Mouse (Mus musculus): ENCODE measurements around the gene Tiprl. TPM values are rescaled to one million over a fixed set of nuclear protein-coding genes. Genes with fewer than 3 reads are reported as not detected.

The Tiprl gene
- polyA plus RNA-seq, 1 experiment, result 70.2 TPM

- H3K27ac ChIP-seq (ENCODE audit: insufficient read depth, low read length), result no peak overlapping the region
- TF ChIP-seq CTCF (IDR thresholded peaks at IDR 0.05; ENCODE audit: borderline replicate concordance, insufficient read depth, low read length), result no peak
- no peak for TF ChIP-seq POLR2A (IDR thresholded peaks at IDR 0.05; ENCODE audit: low read depth, low read length)
- H3K4me3 ChIP-seq (ENCODE audit: insufficient read depth, low read length), result no peak overlapping the region
- 0 out of 2 replicates have a peak, but pooled peaks cover 3% of the 10 kb centered on the region for H3K4me1 ChIP-seq (ENCODE audit: control insufficient read depth, insufficient read depth, low read length)
Observed at GRCm38 (mm10) chr1:165250546-165250945, 13.8 kb upstream of the Tiprl start.

- Histone ChIP-seq H3K4me1 (ENCODE audit: control insufficient read depth, insufficient read depth, low read length) (0 out of 2 replicates have a peak, but pooled peaks cover 3% of the 10 kb centered on the region), H3K27ac (ENCODE audit: insufficient read depth, low read length) (no peak overlapping the region), H3K4me3 (ENCODE audit: insufficient read depth, low read length) (no peak overlapping the region)
- TF ChIP-seq CTCF (IDR thresholded peaks at IDR 0.05; ENCODE audit: borderline replicate concordance, insufficient read depth, low read length), result no peak
- no peak for TF ChIP-seq POLR2A (IDR thresholded peaks at IDR 0.05; ENCODE audit: low read depth, low read length)
Observed at GRCm38 (mm10) chr1:165248842-165249241, 12.0 kb upstream of the Tiprl start.

GRCm38 (mm10) chr1:165247788-165248187 lies 11.0 kb upstream of the Tiprl start:
- TF ChIP-seq CTCF (IDR thresholded peaks at IDR 0.05; ENCODE audit: borderline replicate concordance, insufficient read depth, low read length), result no peak
- TF ChIP-seq POLR2A (IDR thresholded peaks at IDR 0.05; ENCODE audit: low read depth, low read length), result no peak

GRCm38 (mm10) chr1:165247085-165247484 lies 10.3 kb upstream of the Tiprl start:
- Histone ChIP-seq H3K27ac (ENCODE audit: insufficient read depth, low read length) (no peak overlapping the region), H3K4me3 (ENCODE audit: insufficient read depth, low read length) (no peak overlapping the region), H3K4me1 (ENCODE audit: control insufficient read depth, insufficient read depth, low read length) (0 out of 2 replicates have a peak, but pooled peaks cover 3% of the 10 kb centered on the region)
- TF ChIP-seq CTCF (IDR thresholded peaks at IDR 0.05; ENCODE audit: borderline replicate concordance, insufficient read depth, low read length) (no peak), POLR2A (IDR thresholded peaks at IDR 0.05; ENCODE audit: low read depth, low read length) (no peak)

More at GRCm38 (mm10) chr1:165247788-165248187, 11.0 kb upstream of the Tiprl start:
- no peak overlapping the region for H3K27ac ChIP-seq (ENCODE audit: insufficient read depth, low read length)
- H3K4me1 ChIP-seq (ENCODE audit: control insufficient read depth, insufficient read depth, low read length), result 0 out of 2 replicates have a peak, but pooled peaks cover 3% of the 10 kb centered on the region
- H3K4me3 ChIP-seq (ENCODE audit: insufficient read depth, low read length), result no peak overlapping the region

- Histone ChIP-seq H3K27ac (ENCODE audit: insufficient read depth, low read length) (no peak overlapping the region), H3K4me1 (ENCODE audit: control insufficient read depth, insufficient read depth, low read length) (0 out of 2 replicates have a peak, but pooled peaks cover 3% of the 10 kb centered on the region), H3K4me3 (ENCODE audit: insufficient read depth, low read length) (no peak overlapping the region)
- no peak for TF ChIP-seq POLR2A (IDR thresholded peaks at IDR 0.05; ENCODE audit: low read depth, low read length)
- TF ChIP-seq CTCF (IDR thresholded peaks at IDR 0.05; ENCODE audit: borderline replicate concordance, insufficient read depth, low read length), result no peak
Observed at GRCm38 (mm10) chr1:165246587-165246986, 9.8 kb upstream of the Tiprl start.

- TF ChIP-seq POLR2A (IDR thresholded peaks at IDR 0.05; ENCODE audit: low read depth, low read length) (no peak), CTCF (IDR thresholded peaks at IDR 0.05; ENCODE audit: borderline replicate concordance, insufficient read depth, low read length) (no peak)
- Histone ChIP-seq H3K27ac (ENCODE audit: insufficient read depth, low read length) (no peak overlapping the region; the same call in 1 of the 2 replicates), H3K4me3 (ENCODE audit: insufficient read depth, low read length) (peak overlapping the region; percentile 66), H3K4me1 (ENCODE audit: control insufficient read depth, insufficient read depth, low read length) (no peaks in the 10 kb centered on the region)
Observed at GRCm38 (mm10) chr1:165235846-165236245, 950 bp downstream of the Tiprl start.

- TF ChIP-seq POLR2A (IDR thresholded peaks at IDR 0.05; ENCODE audit: low read depth, low read length) (no peak), CTCF (IDR thresholded peaks at IDR 0.05; ENCODE audit: borderline replicate concordance, insufficient read depth, low read length) (no peak)
- H3K4me3 ChIP-seq (ENCODE audit: insufficient read depth, low read length), result no peak overlapping the region
- no peaks in the 10 kb centered on the region for H3K4me1 ChIP-seq (ENCODE audit: control insufficient read depth, insufficient read depth, low read length)
- H3K27ac ChIP-seq (ENCODE audit: insufficient read depth, low read length), result no peak overlapping the region
Observed at GRCm38 (mm10) chr1:165233806-165234205, 3.0 kb downstream of the Tiprl start.

- H3K27ac ChIP-seq (ENCODE audit: insufficient read depth, low read length), result no peak overlapping the region
- TF ChIP-seq POLR2A (IDR thresholded peaks at IDR 0.05; ENCODE audit: low read depth, low read length), result no peak
- no peak for TF ChIP-seq CTCF (IDR thresholded peaks at IDR 0.05; ENCODE audit: borderline replicate concordance, insufficient read depth, low read length)
- no peak overlapping the region for H3K4me3 ChIP-seq (ENCODE audit: insufficient read depth, low read length)
- H3K4me1 ChIP-seq (ENCODE audit: control insufficient read depth, insufficient read depth, low read length), result no peaks in the 10 kb centered on the region
Observed at GRCm38 (mm10) chr1:165230691-165231090, 6.1 kb downstream of the Tiprl start.

GRCm38 (mm10) chr1:165229577-165229976 lies 7.2 kb downstream of the Tiprl start:
- no peak overlapping the region for H3K4me3 ChIP-seq (ENCODE audit: insufficient read depth, low read length)
- TF ChIP-seq CTCF (IDR thresholded peaks at IDR 0.05; ENCODE audit: borderline replicate concordance, insufficient read depth, low read length) (no peak), POLR2A (IDR thresholded peaks at IDR 0.05; ENCODE audit: low read depth, low read length) (no peak)

GRCm38 (mm10) chr1:165217023-165217589 lies 19.7 kb downstream of the Tiprl start:
- H3K27ac ChIP-seq (ENCODE audit: insufficient read depth, low read length), result no peak overlapping the region
- TF ChIP-seq CTCF (IDR thresholded peaks at IDR 0.05; ENCODE audit: borderline replicate concordance, insufficient read depth, low read length) (no peak), POLR2A (IDR thresholded peaks at IDR 0.05; ENCODE audit: low read depth, low read length) (no peak)
- no peaks in the 10 kb centered on the region for H3K4me1 ChIP-seq (ENCODE audit: control insufficient read depth, insufficient read depth, low read length)

More at GRCm38 (mm10) chr1:165229577-165229976, 7.2 kb downstream of the Tiprl start:
- H3K27ac ChIP-seq (ENCODE audit: insufficient read depth, low read length), result no peak overlapping the region
- no peaks in the 10 kb centered on the region for H3K4me1 ChIP-seq (ENCODE audit: control insufficient read depth, insufficient read depth, low read length)

More at GRCm38 (mm10) chr1:165217023-165217589, 19.7 kb downstream of the Tiprl start:
- no peak overlapping the region for H3K4me3 ChIP-seq (ENCODE audit: insufficient read depth, low read length)
